Mouse (Mus musculus): ENCODE results near the gene Dennd2a. TPM values are rescaled to one million over a fixed set of nuclear protein-coding genes. Genes with fewer than 3 reads are reported as not detected.

Dennd2a gene
- polyA plus RNA-seq, 1 experiment from 2014 or later, result 33.4 TPM

DNA sequence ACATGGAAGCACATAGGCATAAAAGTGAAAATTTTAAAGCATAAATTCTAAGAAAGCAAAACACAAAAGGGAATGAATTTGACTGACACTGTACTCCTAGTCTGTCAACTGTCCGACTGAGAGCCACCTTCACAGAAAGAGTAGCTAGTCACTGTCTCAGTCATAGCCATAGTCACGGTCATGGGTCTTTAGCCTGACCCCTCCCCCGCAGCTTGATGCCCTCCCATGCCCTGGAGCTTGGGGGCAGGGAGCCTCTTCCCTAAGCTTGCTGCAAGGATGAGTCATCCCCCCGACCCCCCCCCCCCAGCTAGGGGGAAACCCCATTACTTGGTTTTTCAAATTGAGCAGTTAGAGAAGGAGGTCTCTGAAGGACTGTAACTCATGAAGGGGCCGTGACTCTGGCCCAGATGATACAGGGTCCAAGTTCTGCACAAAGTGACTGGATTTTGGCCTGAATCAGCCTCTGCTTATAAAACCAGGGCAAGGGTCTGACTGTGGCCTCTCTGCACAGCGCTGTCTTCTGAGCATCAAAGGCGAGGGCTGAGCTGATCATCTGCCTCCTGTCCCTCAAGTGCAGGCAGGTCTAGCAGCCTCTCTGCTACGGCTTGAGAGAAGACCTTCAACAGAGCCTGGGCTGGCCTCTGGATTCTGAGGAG is 5.6 kb downstream of the Dennd2a start:
- Histone ChIP-seq H3K4me3 (no peak overlapping the region), H3K4me1 (peaks cover 42% of the 10 kb centered on the region), H3K27me3 (ENCODE audit: poor library complexity, severe bottlenecking) (no peaks in the 10 kb centered on the region), H3K27ac (peak overlapping the region; percentile 15; the same call in 1 of the 2 replicates), H3K36me3 (replicated peaks) (peaks cover 62% of the 10 kb centered on the region), H3K9me3 (no peaks in the 10 kb centered on the region)
- no peak for DNase-seq (ENCODE audit: extremely low spot score, low spot score)
- WGBS, result 74% methylated on average over 8 of the region's 8 CpGs

DNA sequence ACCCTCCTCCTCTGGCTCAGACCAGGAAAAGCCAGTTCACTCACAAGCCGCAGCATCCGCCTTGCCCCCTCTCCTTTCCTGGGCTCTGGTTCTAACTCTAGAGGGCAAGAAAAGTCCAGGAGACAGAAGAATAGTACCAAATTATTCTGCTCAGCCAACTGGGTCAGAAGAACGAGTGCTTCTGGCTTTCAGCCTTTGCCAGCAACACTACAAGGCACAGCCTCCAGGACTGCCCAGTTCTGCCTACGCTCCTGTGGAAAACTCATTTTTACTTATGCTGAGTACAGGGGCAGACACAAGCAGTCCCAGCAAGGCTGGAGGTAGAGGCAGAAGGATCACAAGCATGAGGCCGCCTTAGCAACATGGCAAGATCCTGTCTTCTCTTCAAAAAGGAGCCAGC is 9.6 kb downstream of the Dennd2a start:
- H3K9me3 ChIP-seq, result no peaks in the 10 kb centered on the region
- no peak overlapping the region for H3K27ac ChIP-seq
- peaks cover 46% of the 10 kb centered on the region for H3K4me1 ChIP-seq
- H3K27me3 ChIP-seq (ENCODE audit: poor library complexity, severe bottlenecking), result no peaks in the 10 kb centered on the region
- no peak overlapping the region for H3K4me3 ChIP-seq
- DNase-seq (ENCODE audit: extremely low spot score, low spot score), result no peak
- peaks cover 57% of the 10 kb centered on the region for H3K36me3 ChIP-seq (replicated peaks)
- 85% methylated on average over 5 of the region's 5 CpGs for WGBS

DNA sequence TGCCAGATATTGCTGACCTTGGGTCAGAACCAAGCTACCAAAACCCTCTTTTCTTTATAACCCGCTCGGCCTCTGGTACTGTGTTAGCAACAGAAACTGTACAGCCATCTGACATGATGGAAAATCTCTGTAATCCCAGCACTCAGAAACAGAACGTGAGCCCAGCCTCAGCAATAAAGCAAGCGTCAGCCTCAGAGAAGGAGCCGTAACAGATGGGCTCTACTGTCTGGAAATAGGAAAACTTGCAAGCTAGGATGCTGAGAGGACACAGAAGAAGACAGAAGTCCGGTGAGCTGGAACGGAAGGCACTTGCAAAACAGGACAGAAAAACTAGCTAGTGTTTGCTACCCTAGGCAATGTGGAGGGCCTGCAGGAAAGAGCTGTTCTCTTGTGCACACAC is 12.2 kb downstream of the Dennd2a start:
- DNase-seq (ENCODE audit: extremely low spot score, low spot score), result no peak
- Histone ChIP-seq H3K9me3 (no peaks in the 10 kb centered on the region), H3K36me3 (replicated peaks) (peaks cover 36% of the 10 kb centered on the region), H3K27me3 (ENCODE audit: poor library complexity, severe bottlenecking) (no peaks in the 10 kb centered on the region), H3K4me3 (no peak overlapping the region), H3K27ac (peak overlapping the region; percentile 87), H3K4me1 (peaks cover 55% of the 10 kb centered on the region)
- WGBS, result 94% methylated on average over 7 of the region's 7 CpGs

- DNase-seq (ENCODE audit: extremely low spot score, low spot score), result no peak
- peak overlapping the region; percentile 87 for H3K27ac ChIP-seq
- peaks cover 71% of the 10 kb centered on the region for H3K4me1 ChIP-seq
- H3K36me3 ChIP-seq (replicated peaks), result peaks cover 32% of the 10 kb centered on the region
- no peaks in the 10 kb centered on the region for H3K27me3 ChIP-seq (ENCODE audit: poor library complexity, severe bottlenecking)
- no peaks in the 10 kb centered on the region for H3K9me3 ChIP-seq
- 29% methylated on average over 15 of the region's 15 CpGs for WGBS
- peak overlapping the region; percentile 21; the same call in 1 of the 2 replicates for H3K4me3 ChIP-seq
Measured at GRCm38 (mm10) chr6:39543769-39544420, 13.8 kb downstream of the Dennd2a start.

- 22% methylated on average over 15 of the region's 15 CpGs for whole genome bisulfite sequencing
- H3K4me3 ChIP-seq, result peak overlapping the region; percentile 21; the same call in 1 of the 2 replicates
- H3K9me3 ChIP-seq, result no peaks in the 10 kb centered on the region
Measured at GRCm38 (mm10) chr6:39542631-39543597, 14.8 kb downstream of the Dennd2a start.

GRCm38 (mm10) chr6:39540563-39540962 is 17.1 kb downstream of the Dennd2a start:
- 58% methylated on average over 2 of the region's 2 CpGs for WGBS
- Histone ChIP-seq H3K9me3 (no peaks in the 10 kb centered on the region), H3K4me1 (peaks cover 68% of the 10 kb centered on the region), H3K36me3 (replicated peaks) (peaks cover 2% of the 10 kb centered on the region; the same call in 1 of the 2 replicates), H3K27ac (peak overlapping the region; percentile 76), H3K27me3 (ENCODE audit: poor library complexity, severe bottlenecking) (no peaks in the 10 kb centered on the region), H3K4me3 (no peak overlapping the region)
- no peak for DNase-seq (ENCODE audit: extremely low spot score, low spot score)

More at GRCm38 (mm10) chr6:39542631-39543597, 14.8 kb downstream of the Dennd2a start:
- Histone ChIP-seq H3K36me3 (replicated peaks) (peaks cover 22% of the 10 kb centered on the region), H3K4me1 (peaks cover 78% of the 10 kb centered on the region), H3K27ac (peak overlapping the region; percentile 87), H3K27me3 (ENCODE audit: poor library complexity, severe bottlenecking) (no peaks in the 10 kb centered on the region)
- DNase-seq (ENCODE audit: extremely low spot score, low spot score), result peak; percentile 60

- WGBS, result 12% methylated on average over 7 of the region's 7 CpGs
- H3K9me3 ChIP-seq, result no peaks in the 10 kb centered on the region
- peaks cover 59% of the 10 kb centered on the region for H3K4me1 ChIP-seq
- no peak for DNase-seq (ENCODE audit: extremely low spot score, low spot score)
- H3K27ac ChIP-seq, result peak overlapping the region; percentile 76
- peak overlapping the region; percentile 29 for H3K4me3 ChIP-seq
- peaks cover 5% of the 10 kb centered on the region for H3K36me3 ChIP-seq (replicated peaks)
- no peaks in the 10 kb centered on the region for H3K27me3 ChIP-seq (ENCODE audit: poor library complexity, severe bottlenecking)
Measured at GRCm38 (mm10) chr6:39539679-39540155, 17.9 kb downstream of the Dennd2a start.

GRCm38 (mm10) chr6:39538227-39538626 is 19.4 kb downstream of the Dennd2a start:
- peaks cover 16% of the 10 kb centered on the region for H3K36me3 ChIP-seq (replicated peaks)
- peaks cover 4% of the 10 kb centered on the region; the same call in 1 of the 2 replicates for H3K9me3 ChIP-seq
- H3K4me1 ChIP-seq, result peaks cover 44% of the 10 kb centered on the region
- WGBS, result 86% methylated on average over 8 of the region's 8 CpGs
- 0 out of 2 replicates have a peak overlapping the region, but pooled peaks have one; percentile 7 for H3K27ac ChIP-seq
- H3K27me3 ChIP-seq (ENCODE audit: poor library complexity, severe bottlenecking), result no peaks in the 10 kb centered on the region
- no peak for DNase-seq (ENCODE audit: extremely low spot score, low spot score)
- no peak overlapping the region for H3K4me3 ChIP-seq

DNA sequence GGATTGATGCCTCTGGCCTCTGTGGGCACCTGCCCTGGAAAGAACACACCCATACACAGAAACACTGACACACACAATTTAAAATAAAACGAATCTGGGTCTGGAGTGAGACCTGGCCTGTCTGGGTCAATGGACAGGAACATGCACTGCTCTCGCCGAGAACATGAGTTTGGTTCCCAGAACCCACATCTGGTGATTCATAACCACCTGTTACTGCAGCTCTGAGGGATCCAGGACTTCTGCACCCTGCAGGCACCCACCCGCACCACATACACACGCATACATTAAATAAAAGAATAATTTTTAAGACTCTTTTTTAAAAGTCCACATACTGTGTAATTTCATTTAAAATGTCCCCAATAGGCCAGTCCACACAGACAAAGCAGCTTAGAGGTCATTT is 20.4 kb downstream of the Dennd2a start:
- H3K36me3 ChIP-seq (replicated peaks), result peaks cover 23% of the 10 kb centered on the region
- H3K9me3 ChIP-seq, result peaks cover 4% of the 10 kb centered on the region; the same call in 1 of the 2 replicates
- H3K4me3 ChIP-seq, result no peak overlapping the region
- H3K4me1 ChIP-seq, result peaks cover 35% of the 10 kb centered on the region
- no peak overlapping the region for H3K27ac ChIP-seq
- no peaks in the 10 kb centered on the region for H3K27me3 ChIP-seq (ENCODE audit: poor library complexity, severe bottlenecking)
- 98% methylated on average over 5 of the region's 5 CpGs for WGBS
- no peak for DNase-seq (ENCODE audit: extremely low spot score, low spot score)

- peaks cover 33% of the 10 kb centered on the region for H3K4me1 ChIP-seq
- DNase-seq (ENCODE audit: extremely low spot score, low spot score), result no peak
- no peak overlapping the region for H3K27ac ChIP-seq
- no peaks in the 10 kb centered on the region for H3K27me3 ChIP-seq (ENCODE audit: poor library complexity, severe bottlenecking)
- WGBS, result 71% methylated on average over 1 of the region's 1 CpGs
- H3K9me3 ChIP-seq, result peaks cover 4% of the 10 kb centered on the region; the same call in 1 of the 2 replicates
- H3K36me3 ChIP-seq (replicated peaks), result peaks cover 23% of the 10 kb centered on the region
- no peak overlapping the region for H3K4me3 ChIP-seq
Measured at GRCm38 (mm10) chr6:39536621-39537020, 21.0 kb downstream of the Dennd2a start.

GRCm38 (mm10) chr6:39534944-39535343 is 22.7 kb downstream of the Dennd2a start:
- no peak overlapping the region for H3K27ac ChIP-seq
- DNase-seq (ENCODE audit: extremely low spot score, low spot score), result no peak
- no peak overlapping the region for H3K4me3 ChIP-seq
- no peaks in the 10 kb centered on the region for H3K27me3 ChIP-seq (ENCODE audit: poor library complexity, severe bottlenecking)
- peaks cover 4% of the 10 kb centered on the region; the same call in 1 of the 2 replicates for H3K9me3 ChIP-seq
- peaks cover 23% of the 10 kb centered on the region for H3K36me3 ChIP-seq (replicated peaks)
- peaks cover 21% of the 10 kb centered on the region for H3K4me1 ChIP-seq
